Mouse (Mus musculus) midbrain, embryonic 15.5 days (tissue): Measurements from ENCODE around the gene Stim2. TPM values are rescaled to one million over a fixed set of nuclear protein-coding genes. Genes with fewer than 3 reads are reported as not detected.

Source experiments
- ATAC-seq: fragments of 200-750 bp; cut with Nextera tagmentation; replicated peaks from 2 replicates; pipeline ENCODE4 v1.8.0; 2017; ENCODE audit warnings: moderate TSS enrichment
- H3K27ac ChIP-seq: fragments of 300-500 bp; sonication (generic); 2 replicates; pipeline ENCODE4 v1.5.1; 2015; ENCODE audit warnings: mild to moderate bottlenecking, inconsistent platforms
- H3K27me3 ChIP-seq: fragments of 300-500 bp; sonication (generic); replicated peaks from 2 replicates; pipeline ENCODE4 v1.6.1; 2015; ENCODE audit warnings: inconsistent platforms
- H3K36me3 ChIP-seq: fragments of 300-500 bp; sonication (generic); replicated peaks from 2 replicates; pipeline ENCODE4 v1.6.1; 2015; ENCODE audit warnings: inconsistent platforms
- H3K4me1 ChIP-seq: fragments of 300-500 bp; sonication (generic); 2 replicates; pipeline ENCODE4 v1.6.1; 2015; ENCODE audit warnings: inconsistent platforms
- H3K4me2 ChIP-seq: fragments of 300-500 bp; sonication (generic); 2 replicates; pipeline ENCODE4 v1.6.1; 2015; ENCODE audit warnings: inconsistent platforms, mild to moderate bottlenecking, moderate library complexity
- H3K4me3 ChIP-seq: fragments of 300-500 bp; sonication (generic); 2 replicates; pipeline ENCODE4 v1.5.1; 2015; ENCODE audit warnings: mild to moderate bottlenecking, inconsistent platforms
- H3K9ac ChIP-seq: fragments of 300-500 bp; sonication (generic); 2 replicates; pipeline ENCODE4 v1.6.1; 2015; ENCODE audit warnings: mild to moderate bottlenecking, inconsistent platforms
- H3K9me3 ChIP-seq: fragments of 300-500 bp; sonication (generic); 2 replicates; pipeline ENCODE4 v1.6.1; 2016; ENCODE audit warnings: inconsistent platforms
- WGBS: fragments of 180-500 bp; shearing (Covaris S2); methylation state at CpG from one replicate; pipeline ENCODE4 v1.1.7; 2015; ENCODE audit warnings: mixed read lengths; 5-methylcytosine and 5-hydroxymethylcytosine counted together
- polyA plus RNA-seq: library from polyadenylated mRNA; unstranded; fragments of >200 nt; fragmentation: Nextera tagmentation; extraction: Ambion mirVana; gene quantifications from 2 replicates; pipeline ENCODE4 v1.2.1, GENCODE M21; 2015

Stim2 gene
- polyA plus RNA-seq, 1 experiment from 2014 or later, result 27.2 TPM

- no peak overlapping the region for H3K4me2 ChIP-seq
- peaks cover 19% of the 10 kb centered on the region for H3K4me1 ChIP-seq
- 83% methylated on average over 4 of the region's 4 CpGs for WGBS
Measured at GRCm38 (mm10) chr5:54155916-54156315, 157.6 kb downstream of the Stim2 start.

GRCm38 (mm10) chr5:54156944-54157527, 158.7 kb downstream of the Stim2 start:
- no peaks in the 10 kb centered on the region for H3K9me3 ChIP-seq
- no peak for ATAC-seq
- H3K9ac ChIP-seq, result no peak overlapping the region
- peaks cover 19% of the 10 kb centered on the region for H3K4me1 ChIP-seq
- H3K27ac ChIP-seq, result no peak overlapping the region
- no peaks in the 10 kb centered on the region for H3K27me3 ChIP-seq
- 82% methylated on average over 11 of the region's 11 CpGs for WGBS
- H3K4me3 ChIP-seq, result no peak overlapping the region
- H3K36me3 ChIP-seq, result no peaks in the 10 kb centered on the region
- H3K4me2 ChIP-seq, result no peak overlapping the region

More at GRCm38 (mm10) chr5:54155916-54156315, 157.6 kb downstream of the Stim2 start:
- Histone ChIP-seq H3K9me3 (no peaks in the 10 kb centered on the region), H3K36me3 (no peaks in the 10 kb centered on the region), H3K27ac (no peak overlapping the region), H3K9ac (no peak overlapping the region), H3K27me3 (no peaks in the 10 kb centered on the region), H3K4me3 (no peak overlapping the region)
- 0 out of 2 replicates have a peak, but pooled peaks have one; percentile 10 for ATAC-seq

DNA sequence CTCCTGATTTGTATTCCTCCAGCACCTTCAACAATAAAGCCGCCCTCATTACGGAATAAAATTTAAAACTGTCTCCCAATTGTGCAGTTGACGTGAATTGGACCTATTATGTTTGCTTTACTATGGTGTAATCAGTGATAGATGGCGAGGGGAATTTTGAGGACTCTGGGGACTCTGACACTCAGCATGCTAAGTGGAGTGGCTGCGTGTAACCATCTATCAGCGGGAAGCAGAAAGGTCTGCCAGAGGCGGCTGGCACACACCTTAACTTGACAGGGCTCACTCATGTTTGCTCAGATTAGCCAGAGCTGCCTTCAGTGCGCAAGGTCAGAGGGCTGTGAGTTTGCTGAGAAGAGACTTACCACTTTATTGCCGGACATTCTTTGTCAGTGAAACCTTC, 159.9 kb downstream of the Stim2 start:
- Histone ChIP-seq H3K36me3 (no peaks in the 10 kb centered on the region), H3K27ac (no peak overlapping the region), H3K27me3 (no peaks in the 10 kb centered on the region), H3K9me3 (no peaks in the 10 kb centered on the region), H3K4me3 (no peak overlapping the region), H3K4me1 (peaks cover 19% of the 10 kb centered on the region), H3K9ac (no peak overlapping the region), H3K4me2 (no peak overlapping the region)
- ATAC-seq, result no peak
- WGBS, result 24% methylated on average over 9 of the region's 9 CpGs

DNA sequence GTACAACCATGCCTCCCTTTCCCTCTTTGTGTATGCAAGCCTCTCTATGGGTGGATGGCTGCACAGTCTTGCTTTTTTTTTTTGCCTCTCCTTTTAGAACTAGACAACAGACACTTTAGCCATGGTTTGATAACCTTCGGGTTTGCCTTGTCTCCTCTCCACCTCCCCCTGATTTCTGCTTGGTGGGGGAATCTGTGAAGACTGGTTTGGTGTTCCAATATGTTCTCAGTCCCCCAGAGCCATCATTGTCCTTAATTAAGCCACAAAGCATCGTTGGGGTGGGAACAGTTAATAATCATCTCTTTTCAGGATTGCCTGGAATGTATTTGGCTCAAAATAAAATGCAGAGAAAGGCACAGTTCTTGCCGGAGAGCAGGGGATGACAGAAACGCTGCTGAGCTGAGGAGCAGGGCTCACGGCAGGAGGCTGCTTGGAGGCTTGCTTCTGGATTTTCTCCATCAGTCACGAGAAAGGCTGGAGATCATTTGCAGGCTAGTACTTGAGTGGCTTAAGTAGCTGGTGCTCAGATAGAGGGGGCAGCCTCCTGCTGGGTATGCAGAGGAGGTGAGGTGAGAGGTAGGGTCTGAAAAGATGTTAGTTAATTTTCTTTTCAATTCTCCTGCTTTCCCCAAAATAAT, 161.0 kb downstream of the Stim2 start:
- no peak overlapping the region; the same call in 1 of the 2 replicates for H3K9ac ChIP-seq
- ATAC-seq, result 0 out of 2 replicates have a peak, but pooled peaks have one; percentile 15

GRCm38 (mm10) chr5:54160561-54160960, 162.3 kb downstream of the Stim2 start:
- Histone ChIP-seq H3K36me3 (no peaks in the 10 kb centered on the region), H3K27me3 (no peaks in the 10 kb centered on the region), H3K9me3 (no peaks in the 10 kb centered on the region), H3K9ac (no peak overlapping the region), H3K4me2 (no peak overlapping the region), H3K4me3 (no peak overlapping the region), H3K27ac (no peak overlapping the region), H3K4me1 (peaks cover 11% of the 10 kb centered on the region)
- WGBS, result 94% methylated on average over 4 of the region's 4 CpGs
- no peak for ATAC-seq

More for the DNA sequence above, 161.0 kb downstream of the Stim2 start:
- Histone ChIP-seq H3K9me3 (no peaks in the 10 kb centered on the region), H3K4me3 (no peak overlapping the region), H3K36me3 (no peaks in the 10 kb centered on the region), H3K27ac (peak overlapping the region; percentile 53), H3K4me2 (peak overlapping the region; percentile 10; the same call in 1 of the 2 replicates), H3K27me3 (no peaks in the 10 kb centered on the region), H3K4me1 (peaks cover 19% of the 10 kb centered on the region)
- WGBS, result 5% methylated on average over 6 of the region's 6 CpGs

DNA sequence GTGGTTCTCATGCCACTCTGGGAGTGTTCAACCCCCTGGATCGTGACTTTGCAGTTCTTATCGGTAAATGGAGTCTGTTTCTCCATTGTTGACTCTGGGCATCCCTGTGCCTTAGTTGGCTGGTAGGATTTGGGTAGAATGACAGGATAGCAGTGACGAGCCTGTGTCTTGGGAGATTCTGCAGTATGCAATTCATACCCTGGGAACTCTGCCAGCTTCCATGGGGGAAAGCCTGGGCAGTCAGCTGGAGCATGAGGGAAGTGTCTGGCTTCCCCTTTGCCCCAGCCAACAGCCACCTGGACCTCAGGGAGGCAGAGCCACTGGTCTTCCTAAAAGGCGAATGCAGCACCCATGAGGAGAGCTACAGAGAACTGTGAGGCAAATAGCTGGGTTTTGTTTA, 165.6 kb downstream of the Stim2 start:
- H3K4me3 ChIP-seq, result no peak overlapping the region
- no peak overlapping the region for H3K4me2 ChIP-seq
- H3K9ac ChIP-seq, result no peak overlapping the region
- WGBS, result 75% methylated on average over 4 of the region's 4 CpGs
- no peaks in the 10 kb centered on the region for H3K36me3 ChIP-seq
- H3K9me3 ChIP-seq, result no peaks in the 10 kb centered on the region
- no peaks in the 10 kb centered on the region for H3K27me3 ChIP-seq
- no peak overlapping the region for H3K27ac ChIP-seq
- H3K4me1 ChIP-seq, result peaks cover 11% of the 10 kb centered on the region
- ATAC-seq, result no peak

Other genes starting within 250 kb of the Stim2 start
- gene Tbc1d19, start 188.9 kb upstream of the Stim2 start, polyA plus RNA-seq, result 57.9 and 66.8 TPM in 2 replicates